Mouse (Mus musculus) macrophage (primary cell): ENCODE measurements around the gene Swsap1. TPM values are rescaled to one million over a fixed set of nuclear protein-coding genes. Genes with fewer than 3 reads are reported as not detected.

ENCODE experiments used
- H3K27ac ChIP-seq: fragments of 350-480 bp; formaldehyde crosslinking; 2 replicates; pipeline ENCODE4 v1.9.0; 2021
- H3K36me3 ChIP-seq: fragments of 350-480 bp; formaldehyde crosslinking; 2 replicates; pipeline ENCODE4 v1.9.0; 2021; ENCODE audit errors: inconsistent target
- H3K4me3 ChIP-seq: fragments of 350-480 bp; formaldehyde crosslinking; 2 replicates; pipeline ENCODE4 v1.9.0; 2021; ENCODE audit errors: inconsistent target
- H3K79me2 ChIP-seq: fragments of 350-480 bp; formaldehyde crosslinking; 2 replicates; pipeline ENCODE4 v1.9.0; 2021; ENCODE audit errors: inconsistent target
- WGBS: methylation state at CpG from one replicate; pipeline ENCODE4 v1.1.7; 2026; ENCODE audit warnings: inconsistent platforms; ENCODE audit not compliant: missing documents; 5-methylcytosine and 5-hydroxymethylcytosine counted together
- polyA plus RNA-seq: library from polyadenylated mRNA; stranded (reverse); fragments of 250-400 nt; gene quantifications from 3 replicates; pipeline ENCODE4 v1.2.4, GENCODE M21; 2018; ENCODE audit warnings: inconsistent platforms

Gene Swsap1
- polyA plus RNA-seq, 1 experiment from 2014 or later: 5.2 TPM

DNA sequence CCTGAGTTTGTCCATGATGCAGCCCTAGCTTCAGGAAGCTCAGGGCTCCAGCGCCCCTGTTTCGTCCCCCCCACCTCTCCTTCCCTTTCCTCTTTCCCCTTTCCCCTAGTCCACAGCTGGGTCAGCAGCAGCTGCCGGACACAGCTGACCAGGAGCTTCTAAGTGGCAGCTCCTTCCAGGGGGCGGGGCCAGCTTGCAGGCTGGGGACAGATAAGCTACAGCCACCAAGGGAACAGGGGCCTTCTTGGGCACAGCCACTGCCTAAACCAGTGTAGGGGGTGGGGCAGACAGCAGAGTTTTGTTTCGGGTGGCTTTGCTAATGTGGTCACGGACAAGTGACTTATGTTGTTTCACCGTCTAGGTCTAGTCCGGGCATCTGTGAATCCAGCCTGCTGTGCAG, 7.9 kb downstream of the Swsap1 start, which contains the start of gene Epor:
Epor (minus strand) TSS at position 90 of the 400 bp plus-strand sequence.
- H3K27ac ChIP-seq: no peak within 1 kb of the TSS

GRCm38 (mm10) chr9:21968883-21969282, 13.3 kb downstream of the Swsap1 start:
- no peaks in the 10 kb centered on the region for H3K36me3 ChIP-seq
- WGBS: 37% methylated on average over 6 of the region's 6 CpGs
- no peak overlapping the region for H3K27ac ChIP-seq
- H3K79me2 ChIP-seq: no peaks in the 10 kb centered on the region
- H3K4me3 ChIP-seq: no peak overlapping the region

More for the DNA sequence above, 7.9 kb downstream of the Swsap1 start, which contains the start of gene Epor:
- peak within 1 kb of the TSS; percentile 18 for H3K4me3 ChIP-seq
- H3K36me3 ChIP-seq: no peaks in the 10 kb centered on the region
- H3K79me2 ChIP-seq: no peaks in the 10 kb centered on the region
- 43% methylated on average over 8 of the region's 8 CpGs for WGBS

DNA sequence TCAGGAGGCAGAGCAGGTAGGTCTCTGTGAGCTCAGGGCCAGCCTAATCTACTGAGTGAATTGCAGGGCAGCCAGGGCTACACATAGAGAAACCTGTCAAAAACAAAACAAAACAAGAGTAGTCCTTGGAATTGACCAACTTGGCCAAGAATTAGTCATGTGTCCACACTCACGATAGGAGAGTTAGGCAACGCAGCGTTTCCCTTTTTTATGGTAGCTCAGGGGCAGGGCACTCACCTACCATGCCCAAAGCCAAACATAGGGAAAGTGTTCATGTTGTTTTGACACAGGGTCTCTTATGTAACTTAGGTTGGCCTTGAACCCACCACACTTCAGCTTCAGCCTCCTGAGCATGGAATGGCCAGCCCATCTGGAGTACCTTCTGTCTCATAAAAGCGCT, 13.7 kb downstream of the Swsap1 start:
- H3K4me3 ChIP-seq: no peak overlapping the region
- no peak overlapping the region for H3K27ac ChIP-seq
- 72% methylated on average over 4 of the region's 4 CpGs for WGBS
- no peaks in the 10 kb centered on the region for H3K79me2 ChIP-seq
- H3K36me3 ChIP-seq: no peaks in the 10 kb centered on the region

DNA sequence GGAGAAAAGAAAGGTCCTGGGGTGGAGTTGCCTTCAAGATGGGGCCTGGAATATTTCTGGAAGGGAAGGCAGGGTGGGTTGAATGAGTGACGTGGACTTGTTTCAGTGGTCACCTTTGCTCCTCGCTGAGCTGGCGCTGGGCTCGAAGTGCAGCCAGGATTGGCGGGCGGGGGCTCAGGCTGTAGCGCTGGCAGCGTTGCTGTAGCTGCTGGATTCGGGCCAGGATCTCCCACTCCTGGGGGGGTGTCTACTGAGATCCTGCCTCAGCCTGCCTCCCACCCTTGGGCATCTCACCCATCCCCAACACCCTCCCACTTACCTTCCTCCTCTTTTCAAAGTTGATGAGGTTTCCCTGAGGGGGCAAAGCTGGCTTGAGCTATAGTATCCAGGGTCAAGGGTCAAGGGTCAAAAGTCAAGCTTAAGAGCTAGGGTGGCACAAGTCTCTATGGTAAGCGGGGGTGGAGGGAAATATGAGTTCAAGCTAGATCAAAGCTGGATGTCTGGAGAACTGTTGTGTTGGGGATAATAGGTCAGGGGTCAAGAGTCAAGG, 21.1 kb downstream of the Swsap1 start:
- H3K36me3 ChIP-seq: no peaks in the 10 kb centered on the region
- 85% methylated on average over 10 of the region's 10 CpGs for WGBS
- no peak overlapping the region for H3K27ac ChIP-seq

GRCm38 (mm10) chr9:21977331-21977730, 21.8 kb downstream of the Swsap1 start:
- Histone ChIP-seq H3K36me3 (no peaks in the 10 kb centered on the region), H3K27ac (no peak overlapping the region), H3K4me3 (no peak overlapping the region), H3K79me2 (no peaks in the 10 kb centered on the region)
- WGBS: 83% methylated on average over 5 of the region's 5 CpGs

More for the DNA sequence above, 21.1 kb downstream of the Swsap1 start:
- Histone ChIP-seq H3K79me2 (no peaks in the 10 kb centered on the region), H3K4me3 (no peak overlapping the region)

- WGBS: 52% methylated on average over 2 of the region's 2 CpGs
- Histone ChIP-seq H3K79me2 (no peaks in the 10 kb centered on the region), H3K4me3 (no peak overlapping the region), H3K36me3 (no peaks in the 10 kb centered on the region), H3K27ac (no peak overlapping the region)
Measured at GRCm38 (mm10) chr9:21977972-21978371, 22.4 kb downstream of the Swsap1 start.

- 85% methylated on average over 4 of the region's 4 CpGs for WGBS
- Histone ChIP-seq H3K27ac (no peak overlapping the region), H3K79me2 (no peaks in the 10 kb centered on the region), H3K36me3 (no peaks in the 10 kb centered on the region), H3K4me3 (no peak overlapping the region)
Measured at GRCm38 (mm10) chr9:21978398-21979128, 23.0 kb downstream of the Swsap1 start.

DNA sequence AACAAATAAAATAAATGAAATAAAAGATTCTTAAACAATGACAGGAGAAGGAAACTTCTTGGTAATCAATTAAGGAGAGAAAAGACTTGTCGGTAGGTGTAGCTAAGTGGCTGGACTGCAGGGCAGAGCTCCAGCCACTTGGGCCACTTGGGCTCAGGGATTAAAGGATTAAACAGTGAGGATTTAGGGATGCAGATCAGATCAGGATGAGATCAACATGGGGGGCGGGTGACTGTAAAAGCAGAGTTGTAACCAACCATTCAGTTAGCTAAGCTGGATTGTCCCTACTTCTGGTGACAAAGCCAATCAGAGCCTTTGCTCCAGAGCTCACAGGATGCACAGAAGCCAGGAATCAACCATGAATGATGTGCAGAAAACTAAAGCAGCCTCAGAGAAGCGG, 28.4 kb downstream of the Swsap1 start:
- WGBS: 69% methylated on average over 3 of the region's 3 CpGs
- no peak overlapping the region for H3K27ac ChIP-seq
- no peaks in the 10 kb centered on the region for H3K79me2 ChIP-seq
- H3K36me3 ChIP-seq: no peaks in the 10 kb centered on the region
- no peak overlapping the region for H3K4me3 ChIP-seq

- 15% methylated on average over 36 of the region's 36 CpGs for WGBS
Measured at GRCm38 (mm10) chr9:21987592-21988342, 32.2 kb downstream of the Swsap1 start.

DNA sequence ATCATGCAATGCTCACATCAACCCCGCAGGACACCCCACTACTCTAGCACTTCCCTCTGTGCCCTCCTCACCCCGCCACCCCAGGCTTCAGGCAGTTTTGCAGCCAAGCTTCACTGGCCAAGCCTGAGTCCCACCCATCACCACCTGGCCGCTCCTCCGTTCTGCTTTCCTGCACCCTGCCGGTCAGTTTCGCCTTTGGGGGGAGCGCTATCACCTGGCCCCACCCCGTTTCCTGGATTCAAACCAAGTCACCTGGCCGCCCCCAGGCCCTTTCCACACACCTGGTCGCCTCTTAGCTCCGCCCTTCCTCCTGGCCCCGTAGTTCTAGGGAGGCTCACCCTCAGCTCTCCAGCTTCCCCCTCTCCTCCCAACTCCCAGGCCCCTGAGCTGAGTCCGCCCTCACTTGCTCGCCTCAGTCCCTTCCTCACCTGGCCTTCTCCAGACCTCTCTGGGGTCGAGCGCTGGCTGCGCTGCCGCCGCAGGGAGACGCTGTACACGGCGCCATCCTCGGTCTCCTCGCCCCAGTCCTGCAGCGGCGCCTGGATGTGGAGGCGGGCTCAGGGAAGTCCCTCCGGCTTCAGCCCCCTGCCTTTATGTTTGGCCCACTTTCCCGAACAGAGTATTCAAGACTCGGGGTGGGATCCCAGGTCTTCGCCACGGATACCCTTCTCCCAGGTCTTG, 33.0 kb downstream of the Swsap1 start:
- peak overlapping the region; percentile 38 for H3K4me3 ChIP-seq
- no peak overlapping the region for H3K27ac ChIP-seq
- H3K36me3 ChIP-seq: no peaks in the 10 kb centered on the region
- 6% methylated on average over 32 of the region's 32 CpGs for WGBS
- H3K79me2 ChIP-seq: no peaks in the 10 kb centered on the region

More at GRCm38 (mm10) chr9:21987592-21988342, 32.2 kb downstream of the Swsap1 start:
- H3K4me3 ChIP-seq: no peak overlapping the region
- no peaks in the 10 kb centered on the region for H3K36me3 ChIP-seq
- no peak overlapping the region for H3K27ac ChIP-seq
- no peaks in the 10 kb centered on the region for H3K79me2 ChIP-seq

- Histone ChIP-seq H3K36me3 (no peaks in the 10 kb centered on the region), H3K79me2 (no peaks in the 10 kb centered on the region), H3K4me3 (peak within 1 kb of the TSS; percentile 38), H3K27ac (no peak within 1 kb of the TSS)
- 4% methylated on average over 42 of the region's 42 CpGs for WGBS
Measured at GRCm38 (mm10) chr9:21989230-21990110, 33.9 kb downstream of the Swsap1 start, which contains the start of gene Rgl3. Gene Rgl3, minus strand, starts transcription at chr9:21989446.

DNA sequence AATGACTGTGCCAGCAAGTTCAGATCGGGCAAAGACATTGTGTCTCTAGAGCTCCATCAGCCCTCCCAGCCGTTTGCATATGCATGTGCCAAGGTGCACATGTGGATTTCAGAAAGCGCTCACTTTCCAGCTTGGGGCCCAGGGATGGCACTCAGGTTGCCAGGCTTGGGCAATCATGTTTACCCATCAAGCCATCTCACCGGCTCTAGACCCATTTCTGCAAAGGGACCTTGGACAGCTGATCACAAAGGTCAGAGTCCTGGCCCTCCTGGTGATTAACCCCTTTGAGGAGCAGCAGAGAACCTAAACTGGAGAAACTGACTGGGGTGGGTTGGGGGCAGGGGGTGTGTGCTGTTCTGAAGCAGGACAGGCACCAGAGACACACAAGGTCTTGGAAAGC, 36.7 kb downstream of the Swsap1 start:
- Histone ChIP-seq H3K4me3 (no peak overlapping the region), H3K79me2 (no peaks in the 10 kb centered on the region), H3K36me3 (no peaks in the 10 kb centered on the region), H3K27ac (no peak overlapping the region)
- 86% methylated on average over 4 of the region's 4 CpGs for WGBS

- Histone ChIP-seq H3K4me3 (no peak overlapping the region), H3K79me2 (no peaks in the 10 kb centered on the region)
- WGBS: 91% methylated on average over 1 of the region's 3 CpGs
Measured at GRCm38 (mm10) chr9:21996178-21996867, 40.8 kb downstream of the Swsap1 start.

More at GRCm38 (mm10) chr9:21996178-21996867, 40.8 kb downstream of the Swsap1 start:
- Histone ChIP-seq H3K27ac (no peak overlapping the region), H3K36me3 (no peaks in the 10 kb centered on the region)
